Mouse (Mus musculus): Measurements from ENCODE around the gene Timm50. TPM values are rescaled to one million over a fixed set of nuclear protein-coding genes. Genes with fewer than 3 reads are reported as not detected.

Gene Timm50
- polyA plus RNA-seq, 1 experiment from 2014 or later = 131 TPM

GRCm38 (mm10) chr7:28265391-28265790, 46.5 kb downstream of the Timm50 start:
- Histone ChIP-seq H3K27ac (replicated peaks) (no peak overlapping the region), H3K4me3 (no peak overlapping the region), H3K36me3 (peaks cover 5% of the 10 kb centered on the region), H3K4me1 (replicated peaks) (peaks cover 17% of the 10 kb centered on the region), H3K4me2 (no peak overlapping the region), H3K27me3 (peaks cover 5% of the 10 kb centered on the region), H3K9me3 (no peaks in the 10 kb centered on the region), H3K9ac (no peak overlapping the region)
- ATAC-seq (ENCODE audit: low read depth) = no peak
- WGBS = 86% methylated on average over 13 of the region's 13 CpGs

DNA sequence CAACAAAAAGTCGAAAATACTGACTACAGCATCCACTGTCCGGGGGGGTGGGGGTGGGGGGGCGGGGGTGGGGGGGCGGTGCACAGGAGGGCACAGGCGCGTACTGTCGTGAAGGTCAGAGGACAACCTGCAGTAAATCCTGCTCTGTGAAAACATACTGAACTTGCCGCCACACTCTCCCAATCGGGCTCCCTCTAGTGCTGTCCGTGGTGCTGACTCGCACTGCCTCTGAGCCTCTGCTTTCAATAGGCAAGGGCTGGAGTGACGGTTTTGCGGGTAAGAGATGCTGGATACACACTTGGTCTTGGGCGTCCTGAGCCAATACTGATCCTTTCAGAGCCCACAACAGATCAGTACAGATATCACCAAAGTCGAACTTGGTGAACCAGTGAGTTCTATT, 48.1 kb downstream of the Timm50 start:
- no peak overlapping the region for H3K4me3 ChIP-seq
- H3K4me2 ChIP-seq = no peak overlapping the region
- H3K27me3 ChIP-seq = peaks cover 5% of the 10 kb centered on the region
- ATAC-seq (ENCODE audit: low read depth) = no peak
- 9% methylated on average over 12 of the region's 15 CpGs for WGBS
- H3K9ac ChIP-seq = no peak overlapping the region
- no peaks in the 10 kb centered on the region for H3K9me3 ChIP-seq
- H3K4me1 ChIP-seq (replicated peaks) = peaks cover 5% of the 10 kb centered on the region
- H3K27ac ChIP-seq (replicated peaks) = no peak overlapping the region
- no peaks in the 10 kb centered on the region for H3K36me3 ChIP-seq

DNA sequence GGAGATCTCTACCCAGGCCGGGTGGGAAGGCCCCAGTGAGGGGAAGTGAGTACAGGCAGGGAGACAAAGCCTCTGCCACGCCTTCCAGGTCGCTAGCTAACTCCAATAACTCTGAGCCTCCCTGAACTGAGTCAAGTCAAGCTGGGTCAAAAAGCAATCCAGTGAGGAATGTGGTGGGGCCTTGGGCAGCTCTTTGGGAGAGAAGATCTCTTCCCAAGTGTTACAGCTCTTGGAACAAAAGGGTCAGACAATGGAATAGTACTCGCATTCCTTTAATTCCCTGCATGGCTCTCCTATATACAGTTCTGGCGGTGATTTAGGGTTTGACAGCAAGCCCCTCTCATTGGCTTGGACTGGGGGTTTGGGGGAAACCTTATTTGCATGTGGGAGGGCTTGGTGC, 49.0 kb downstream of the Timm50 start:
- 23% methylated on average over 5 of the region's 5 CpGs for whole genome bisulfite sequencing
- Histone ChIP-seq H3K4me2 (no peak overlapping the region), H3K27me3 (peaks cover 5% of the 10 kb centered on the region), H3K4me3 (no peak overlapping the region), H3K4me1 (replicated peaks) (no peaks in the 10 kb centered on the region), H3K27ac (replicated peaks) (no peak overlapping the region), H3K36me3 (no peaks in the 10 kb centered on the region), H3K9ac (no peak overlapping the region), H3K9me3 (no peaks in the 10 kb centered on the region)
- ATAC-seq (ENCODE audit: low read depth) = no peak

Other genes with a start within 250 kb of the Timm50 start
- 0.14 TPM in 1 of 2 replicates, not detected in the other for gene Fcgbp, start 240.8 kb downstream of the Timm50 start, polyA plus RNA-seq (2015; fragmentation: Nextera tagmentation; extraction: Ambion mirVana)
- gene 9530053A07Rik, start 182.6 kb downstream of the Timm50 start, polyA plus RNA-seq (2015; fragmentation: Nextera tagmentation; extraction: Ambion mirVana) = 0.06 and 0.07 TPM in 2 replicates
- gene Fbl, start 142.4 kb downstream of the Timm50 start, polyA plus RNA-seq (2015; fragmentation: Nextera tagmentation; extraction: Ambion mirVana) = 81.3 and 97.9 TPM in 2 replicates
- 15.6 and 16.0 TPM in 2 replicates for gene Dyrk1b, start 132.6 kb downstream of the Timm50 start, polyA plus RNA-seq (2015; fragmentation: Nextera tagmentation; extraction: Ambion mirVana)
- gene Eid2, start 44.2 kb downstream of the Timm50 start, polyA plus RNA-seq (2015; fragmentation: Nextera tagmentation; extraction: Ambion mirVana) = 7.0 and 13.5 TPM in 2 replicates
- gene Eid2b, start 34.3 kb downstream of the Timm50 start, polyA plus RNA-seq (2015; fragmentation: Nextera tagmentation; extraction: Ambion mirVana) = 37.2 and 38.2 TPM in 2 replicates
- 0.50 and 0.69 TPM in 2 replicates for gene Selenov, start 20.9 kb downstream of the Timm50 start, polyA plus RNA-seq (2015; fragmentation: Nextera tagmentation; extraction: Ambion mirVana)
- 31.1 and 31.6 TPM in 2 replicates for gene Dll3, start 9.8 kb downstream of the Timm50 start, polyA plus RNA-seq (2015; fragmentation: Nextera tagmentation; extraction: Ambion mirVana)
- gene Supt5, start 26.7 kb upstream of the Timm50 start, polyA plus RNA-seq (2015; fragmentation: Nextera tagmentation; extraction: Ambion mirVana) = 92.1 and 94.1 TPM in 2 replicates
- 533 and 537 TPM in 2 replicates for gene Rps16, start 38.6 kb upstream of the Timm50 start, polyA plus RNA-seq (2015; fragmentation: Nextera tagmentation; extraction: Ambion mirVana)
- gene Plekhg2, start 60.5 kb upstream of the Timm50 start, polyA plus RNA-seq (2015; fragmentation: Nextera tagmentation; extraction: Ambion mirVana) = 33.8 and 35.8 TPM in 2 replicates
- 4.9 and 6.5 TPM in 2 replicates for gene Zfp36, start 68.2 kb upstream of the Timm50 start, polyA plus RNA-seq (2015; fragmentation: Nextera tagmentation; extraction: Ambion mirVana)
- gene Med29, start 80.6 kb upstream of the Timm50 start, polyA plus RNA-seq (2015; fragmentation: Nextera tagmentation; extraction: Ambion mirVana) = 35.7 and 45.4 TPM in 2 replicates
- 99.8 and 103 TPM in 2 replicates for gene Paf1, start 80.9 kb upstream of the Timm50 start, polyA plus RNA-seq (2015; fragmentation: Nextera tagmentation; extraction: Ambion mirVana)
- 5.3 and 6.0 TPM in 2 replicates for gene Gmfg, start 125.4 kb upstream of the Timm50 start, polyA plus RNA-seq (2015; fragmentation: Nextera tagmentation; extraction: Ambion mirVana)
- gene Lrfn1, start 139.9 kb upstream of the Timm50 start, polyA plus RNA-seq (2015; fragmentation: Nextera tagmentation; extraction: Ambion mirVana) = 14.1 and 15.2 TPM in 2 replicates
- not detected in 2 replicates for gene Ifnl2, start 198.4 kb upstream of the Timm50 start, polyA plus RNA-seq (2015; fragmentation: Nextera tagmentation; extraction: Ambion mirVana)
- not detected in 2 replicates for gene Ifnl3, start 210.8 kb upstream of the Timm50 start, polyA plus RNA-seq (2015; fragmentation: Nextera tagmentation; extraction: Ambion mirVana)
- not detected in 2 replicates for gene Sycn, start 228.8 kb upstream of the Timm50 start, polyA plus RNA-seq (2015; fragmentation: Nextera tagmentation; extraction: Ambion mirVana)
- not detected in 2 replicates for gene Nccrp1, start 235.2 kb upstream of the Timm50 start, polyA plus RNA-seq (2015; fragmentation: Nextera tagmentation; extraction: Ambion mirVana)